Mouse (Mus musculus) hindbrain, embryonic 15.5 days (tissue): ENCODE measurements at regions not wholly inside any gene's neighbourhood (a gene's known extent, or its start where the extent isn't known, plus 50 kb on each side); places are given as distances from the start of the nearest gene placed in this dataset.
A peak's percentile ranks its signal among the peaks of the same experiment; 100 is the strongest.

Experiments
- ATAC-seq: fragments of 200-750 bp; cut with Nextera tagmentation; 2 replicates; pipeline ENCODE4 v1.8.0; 2017; ENCODE audit warnings: low read depth, moderate number of reproducible peaks, moderate TSS enrichment; ENCODE audit not compliant: low FRiP score
- H3K27ac ChIP-seq: fragments of 300-500 bp; sonication (generic); replicated peaks from 2 replicates; pipeline ENCODE4 v1.5.1; 2015; ENCODE audit warnings: mild to moderate bottlenecking, inconsistent platforms
- H3K27me3 ChIP-seq: fragments of 300-500 bp; sonication (generic); 2 replicates; pipeline ENCODE4 v1.6.1; 2015; ENCODE audit warnings: control low read depth, inconsistent platforms
- H3K36me3 ChIP-seq: fragments of 300-500 bp; sonication (generic); 2 replicates; pipeline ENCODE4 v1.6.1; 2015; ENCODE audit warnings: control low read depth, inconsistent platforms
- H3K4me1 ChIP-seq: fragments of 300-500 bp; sonication (generic); replicated peaks from 2 replicates; pipeline ENCODE4 v1.6.1; 2015; ENCODE audit warnings: control low read depth, inconsistent platforms
- H3K4me2 ChIP-seq: fragments of 300-500 bp; sonication (generic); 2 replicates; pipeline ENCODE4 v1.6.1; 2015; ENCODE audit warnings: moderate library complexity, mild to moderate bottlenecking, inconsistent platforms
- H3K4me3 ChIP-seq: fragments of 300-500 bp; sonication (generic); 2 replicates; pipeline ENCODE4 v1.5.1; 2015; ENCODE audit warnings: mild to moderate bottlenecking, inconsistent platforms
- H3K9ac ChIP-seq: fragments of 300-500 bp; sonication (generic); 2 replicates; pipeline ENCODE4 v1.6.1; 2015; ENCODE audit warnings: inconsistent platforms
- H3K9me3 ChIP-seq: fragments of 300-500 bp; sonication (generic); 2 replicates; pipeline ENCODE4 v1.6.1; 2016; ENCODE audit warnings: control low read depth, inconsistent platforms
- WGBS: fragments of 180-500 bp; shearing (Covaris S2); methylation state at CpG from one replicate; pipeline ENCODE4 v1.1.7; 2015; 5-methylcytosine and 5-hydroxymethylcytosine counted together

GRCm38 (mm10) chr3:83562026-83562425, 204.1 kb upstream of the Sfrp2 start:
- WGBS, result 67% methylated on average over 3 of the region's 3 CpGs
- Histone ChIP-seq H3K27ac (no peak overlapping the region), H3K4me2 (no peak overlapping the region), H3K4me1 (no peaks in the 10 kb centered on the region), H3K9me3 (no peaks in the 10 kb centered on the region), H3K27me3 (no peaks in the 10 kb centered on the region), H3K4me3 (no peak overlapping the region), H3K36me3 (no peaks in the 10 kb centered on the region), H3K9ac (no peak overlapping the region)
- ATAC-seq, result no peak

- Histone ChIP-seq H3K9me3 (no peaks in the 10 kb centered on the region), H3K9ac (no peak overlapping the region), H3K36me3 (no peaks in the 10 kb centered on the region), H3K27ac (no peak overlapping the region), H3K27me3 (no peaks in the 10 kb centered on the region), H3K4me1 (no peaks in the 10 kb centered on the region), H3K4me3 (no peak overlapping the region), H3K4me2 (no peak overlapping the region)
- no peak for ATAC-seq
- 93% methylated on average over 4 of the region's 4 CpGs for WGBS
These were observed 190.6 kb upstream of the Sfrp2 start for GRCm38 (mm10) chr3:83575526-83575925.

- Histone ChIP-seq H3K36me3 (no peaks in the 10 kb centered on the region), H3K4me2 (no peak overlapping the region), H3K9ac (no peak overlapping the region), H3K27me3 (no peaks in the 10 kb centered on the region), H3K9me3 (no peaks in the 10 kb centered on the region), H3K27ac (no peak overlapping the region), H3K4me3 (no peak overlapping the region), H3K4me1 (no peaks in the 10 kb centered on the region)
- no peak for ATAC-seq
- 81% methylated on average over 2 of the region's 2 CpGs for WGBS
These were observed 190.0 kb upstream of the Sfrp2 start for GRCm38 (mm10) chr3:83576155-83576554.

- Histone ChIP-seq H3K9me3 (no peaks in the 10 kb centered on the region), H3K27ac (no peak overlapping the region), H3K9ac (no peak overlapping the region), H3K4me3 (no peak overlapping the region), H3K27me3 (0 out of 2 replicates have a peak, but pooled peaks cover 2% of the 10 kb centered on the region), H3K36me3 (no peaks in the 10 kb centered on the region), H3K4me1 (no peaks in the 10 kb centered on the region), H3K4me2 (no peak overlapping the region)
- 75% methylated on average over 4 of the region's 4 CpGs for WGBS
- no peak for ATAC-seq
These were observed 185.4 kb upstream of the Sfrp2 start for GRCm38 (mm10) chr3:83580766-83581165.

- H3K27me3 ChIP-seq, result 0 out of 2 replicates have a peak, but pooled peaks cover 3% of the 10 kb centered on the region
- H3K4me1 ChIP-seq, result no peaks in the 10 kb centered on the region
- no peak for ATAC-seq
- no peak overlapping the region for H3K9ac ChIP-seq
- no peaks in the 10 kb centered on the region for H3K36me3 ChIP-seq
- no peak overlapping the region for H3K4me2 ChIP-seq
- H3K9me3 ChIP-seq, result no peaks in the 10 kb centered on the region
- H3K27ac ChIP-seq, result no peak overlapping the region
- H3K4me3 ChIP-seq, result no peak overlapping the region
- WGBS, result 47% methylated on average over 2 of the region's 2 CpGs
These were observed 183.9 kb upstream of the Sfrp2 start for GRCm38 (mm10) chr3:83582256-83582655.

GRCm38 (mm10) chr3:83583071-83583672, 182.9 kb upstream of the Sfrp2 start:
- H3K27me3 ChIP-seq, result 0 out of 2 replicates have a peak, but pooled peaks cover 3% of the 10 kb centered on the region
- H3K4me3 ChIP-seq, result no peak overlapping the region
- no peak for ATAC-seq
- no peak overlapping the region for H3K27ac ChIP-seq
- H3K36me3 ChIP-seq, result no peaks in the 10 kb centered on the region
- H3K9me3 ChIP-seq, result no peaks in the 10 kb centered on the region
- WGBS, result 11% methylated on average over 8 of the region's 8 CpGs
- no peak overlapping the region for H3K9ac ChIP-seq
- H3K4me2 ChIP-seq, result no peak overlapping the region
- H3K4me1 ChIP-seq, result no peaks in the 10 kb centered on the region

GRCm38 (mm10) chr3:83586086-83586485, 180.0 kb upstream of the Sfrp2 start:
- 0 out of 2 replicates have a peak, but pooled peaks cover 3% of the 10 kb centered on the region for H3K27me3 ChIP-seq
- H3K36me3 ChIP-seq, result no peaks in the 10 kb centered on the region
- WGBS, result 38% methylated on average over 5 of the region's 5 CpGs
- H3K4me2 ChIP-seq, result no peak overlapping the region
- H3K4me3 ChIP-seq, result no peak overlapping the region
- no peak overlapping the region for H3K27ac ChIP-seq
- H3K9me3 ChIP-seq, result no peaks in the 10 kb centered on the region
- no peak overlapping the region for H3K9ac ChIP-seq
- ATAC-seq, result no peak
- peaks cover 4% of the 10 kb centered on the region for H3K4me1 ChIP-seq

GRCm38 (mm10) chr3:83586551-83586950, 179.6 kb upstream of the Sfrp2 start:
- H3K36me3 ChIP-seq, result no peaks in the 10 kb centered on the region
- ATAC-seq, result no peak
- H3K4me3 ChIP-seq, result no peak overlapping the region
- H3K9ac ChIP-seq, result no peak overlapping the region
- no peak overlapping the region for H3K4me2 ChIP-seq
- no peak overlapping the region for H3K27ac ChIP-seq
- 69% methylated on average over 4 of the region's 4 CpGs for WGBS
- H3K4me1 ChIP-seq, result peaks cover 4% of the 10 kb centered on the region
- no peaks in the 10 kb centered on the region for H3K9me3 ChIP-seq
- H3K27me3 ChIP-seq, result 0 out of 2 replicates have a peak, but pooled peaks cover 3% of the 10 kb centered on the region

- Histone ChIP-seq H3K4me3 (no peak overlapping the region), H3K27me3 (0 out of 2 replicates have a peak, but pooled peaks cover 3% of the 10 kb centered on the region), H3K4me1 (peaks cover 4% of the 10 kb centered on the region), H3K27ac (no peak overlapping the region), H3K9ac (no peak overlapping the region), H3K9me3 (no peaks in the 10 kb centered on the region), H3K4me2 (peak overlapping the region; percentile 13; the same call in 1 of the 2 replicates), H3K36me3 (no peaks in the 10 kb centered on the region)
- no peak for ATAC-seq
- 16% methylated on average over 8 of the region's 8 CpGs for WGBS
These were observed 177.0 kb upstream of the Sfrp2 start for GRCm38 (mm10) chr3:83589127-83589526.

- no peak overlapping the region for H3K4me2 ChIP-seq
- H3K9me3 ChIP-seq, result no peaks in the 10 kb centered on the region
- no peaks in the 10 kb centered on the region for H3K36me3 ChIP-seq
- H3K4me1 ChIP-seq, result peaks cover 4% of the 10 kb centered on the region
- ATAC-seq, result no peak
- no peak overlapping the region for H3K4me3 ChIP-seq
- H3K9ac ChIP-seq, result no peak overlapping the region
- H3K27me3 ChIP-seq, result no peaks in the 10 kb centered on the region
- WGBS, result 94% methylated on average over 7 of the region's 7 CpGs
- H3K27ac ChIP-seq, result no peak overlapping the region
These were observed 174.9 kb upstream of the Sfrp2 start for GRCm38 (mm10) chr3:83591206-83591605.

- WGBS, result 83% methylated on average over 5 of the region's 5 CpGs
These were observed 172.8 kb upstream of the Sfrp2 start for GRCm38 (mm10) chr3:83593321-83593720.

GRCm38 (mm10) chr3:83601506-83601905, 164.6 kb upstream of the Sfrp2 start:
- Histone ChIP-seq H3K4me3 (no peak overlapping the region), H3K4me2 (no peak overlapping the region), H3K4me1 (no peaks in the 10 kb centered on the region), H3K9ac (no peak overlapping the region), H3K9me3 (no peaks in the 10 kb centered on the region), H3K27ac (no peak overlapping the region), H3K27me3 (no peaks in the 10 kb centered on the region), H3K36me3 (no peaks in the 10 kb centered on the region)
- no peak for ATAC-seq
- 83% methylated on average over 4 of the region's 4 CpGs for WGBS

More at GRCm38 (mm10) chr3:83593321-83593720, 172.8 kb upstream of the Sfrp2 start:
- H3K27me3 ChIP-seq, result no peaks in the 10 kb centered on the region
- H3K9me3 ChIP-seq, result no peaks in the 10 kb centered on the region
- no peak overlapping the region for H3K4me2 ChIP-seq
- no peak overlapping the region for H3K27ac ChIP-seq
- H3K9ac ChIP-seq, result no peak overlapping the region
- peaks cover 4% of the 10 kb centered on the region for H3K4me1 ChIP-seq
- no peak for ATAC-seq
- no peaks in the 10 kb centered on the region for H3K36me3 ChIP-seq
- no peak overlapping the region for H3K4me3 ChIP-seq
